Comparison of ENCODE assay signal across 18 mouse cellular contexts in genomic region chr1:165855759-165856545, GRCm38 (mm10).
DNase-seq lines count a peak whose midpoint lies in the region; ATAC-seq lines count a peak whose summit lies in the region.
"Had no signal": no experiment of that assay in that cellular context is flagged by ENCODE, and none has a peak within 500 bp of the region (broad histone marks: within the 10 kb centered on the region; RNA-seq: fewer than 3 reads in every experiment).

No protein-coding gene starts in this region.

- peak; percentile 12 for DNase-seq in forebrain, embryonic 10.5 days (ENCODE audit: extremely low spot score, low spot score)
- peak; percentile 42 for DNase-seq in intestine, embryonic 14.5 days (ENCODE audit: low spot score)
- DNase-seq in lung, postnatal 25 days (ENCODE audit: low spot score), result peak; percentile 26
- DNase-seq in lung, postnatal 14 days, result no peak
- no peak for DNase-seq in ovary, postnatal 14 days (ENCODE audit: low spot score)
- DNase-seq: adrenal gland, postnatal 25 days; cerebellum, adult 11-12 months; cerebellum, postnatal 25 days; lung, embryonic 14.5 days had no signal

- no peak overlapping the region; the same call in 1 of the 2 replicates for H3K27ac ChIP-seq in forebrain, embryonic 10.5 days
- H3K27ac ChIP-seq in forebrain, embryonic 12.5 days, result no peak overlapping the region
- no peak overlapping the region for H3K27ac ChIP-seq in intestine, embryonic 14.5 days (ENCODE audit: low read depth)
- no peak overlapping the region for H3K27ac ChIP-seq in intestine, embryonic 16.5 days (ENCODE audit: low read length)
- H3K27ac ChIP-seq: embryonic facial prominence, embryonic 15.5 days; forebrain, embryonic 13.5 days; hindbrain, embryonic 14.5 days; midbrain, embryonic 15.5 days; neural tube, embryonic 15.5 days had no signal

- H3K9ac ChIP-seq in forebrain, embryonic 12.5 days, result no peak overlapping the region
- no peak overlapping the region for H3K9ac ChIP-seq in intestine, embryonic 14.5 days (ENCODE audit: low read length)
- no peak overlapping the region for H3K9ac ChIP-seq in intestine, embryonic 16.5 days (ENCODE audit: low read depth, low read length)
- H3K9ac ChIP-seq: embryonic facial prominence, embryonic 15.5 days; forebrain, embryonic 13.5 days; hindbrain, embryonic 14.5 days; lung, embryonic 14.5 days; midbrain, embryonic 15.5 days; neural tube, embryonic 15.5 days had no signal

- no peak overlapping the region for H3K4me2 ChIP-seq in forebrain, embryonic 12.5 days
- H3K4me2 ChIP-seq in intestine, embryonic 14.5 days (ENCODE audit: low read length), result no peak overlapping the region
- H3K4me2 ChIP-seq in intestine, embryonic 16.5 days (ENCODE audit: low read depth, low read length), result no peak overlapping the region
- H3K4me2 ChIP-seq: embryonic facial prominence, embryonic 15.5 days; forebrain, embryonic 13.5 days; hindbrain, embryonic 14.5 days; lung, embryonic 14.5 days; midbrain, embryonic 15.5 days; neural tube, embryonic 15.5 days had no signal

- 56% methylated on average over 9 of the region's 9 CpGs for WGBS in forebrain, embryonic 10.5 days
- WGBS in forebrain, embryonic 12.5 days, result 53% methylated on average over 9 of the region's 9 CpGs
- WGBS in intestine, embryonic 14.5 days, result 76% methylated on average over 9 of the region's 9 CpGs
- 71% methylated on average over 9 of the region's 9 CpGs for WGBS in intestine, embryonic 16.5 days

- no peak for ATAC-seq in forebrain, embryonic 12.5 days (ENCODE audit: low FRiP score)
- no peak for ATAC-seq in intestine, embryonic 14.5 days (replicated peaks; ENCODE audit: low FRiP score, low TSS enrichment, low read depth)
- no peak for ATAC-seq in intestine, embryonic 16.5 days
- ATAC-seq in megakaryocyte progenitor cell, adult 5-6 weeks (replicated peaks; ENCODE audit: poor library complexity), result peak; percentile 35
- ATAC-seq: forebrain, embryonic 13.5 days; intestine, postnatal 0 days; midbrain, embryonic 15.5 days had no signal

- no peak overlapping the region for H3K4me3 ChIP-seq in forebrain, embryonic 10.5 days
- H3K4me3 ChIP-seq in forebrain, embryonic 12.5 days (replicated peaks), result no peak overlapping the region
- H3K4me3 ChIP-seq in intestine, embryonic 14.5 days (ENCODE audit: low read depth, low read length), result no peak overlapping the region
- H3K4me3 ChIP-seq in intestine, embryonic 16.5 days (ENCODE audit: low read length), result no peak overlapping the region
- H3K4me3 ChIP-seq: embryonic facial prominence, embryonic 15.5 days; forebrain, embryonic 13.5 days; midbrain, embryonic 15.5 days; neural tube, embryonic 15.5 days had no signal

- no peaks in the 10 kb centered on the region for H3K9me3 ChIP-seq in forebrain, embryonic 10.5 days
- no peaks in the 10 kb centered on the region for H3K9me3 ChIP-seq in forebrain, embryonic 12.5 days
- no peaks in the 10 kb centered on the region for H3K9me3 ChIP-seq in intestine, embryonic 14.5 days (ENCODE audit: control insufficient read depth, low read length)
- H3K9me3 ChIP-seq in intestine, embryonic 16.5 days (ENCODE audit: control insufficient read depth, low read length), result no peaks in the 10 kb centered on the region
- H3K9me3 ChIP-seq: embryonic facial prominence, embryonic 15.5 days; forebrain, embryonic 13.5 days; midbrain, embryonic 15.5 days; neural tube, embryonic 15.5 days had no signal

- H3K36me3 ChIP-seq in forebrain, embryonic 10.5 days (replicated peaks), result no peaks in the 10 kb centered on the region
- no peaks in the 10 kb centered on the region for H3K36me3 ChIP-seq in forebrain, embryonic 12.5 days (replicated peaks)
- H3K36me3 ChIP-seq in intestine, embryonic 14.5 days (ENCODE audit: control insufficient read depth, insufficient read depth, low read length), result no peaks in the 10 kb centered on the region
- no peaks in the 10 kb centered on the region for H3K36me3 ChIP-seq in intestine, embryonic 16.5 days (ENCODE audit: control insufficient read depth, insufficient read depth, low read length)
- H3K36me3 ChIP-seq: embryonic facial prominence, embryonic 15.5 days; midbrain, embryonic 15.5 days; neural tube, embryonic 15.5 days had no signal

- H3K27me3 ChIP-seq in forebrain, embryonic 10.5 days (ENCODE audit: poor library complexity, severe bottlenecking), result peaks cover 70% of the 10 kb centered on the region
- peaks cover 69% of the 10 kb centered on the region for H3K27me3 ChIP-seq in forebrain, embryonic 12.5 days
- H3K27me3 ChIP-seq in intestine, embryonic 14.5 days (replicated peaks; ENCODE audit: control insufficient read depth, insufficient read depth, low read length), result no peaks in the 10 kb centered on the region
- H3K27me3 ChIP-seq in intestine, embryonic 16.5 days (replicated peaks; ENCODE audit: control insufficient read depth, insufficient read depth, low read length), result no peaks in the 10 kb centered on the region
- H3K27me3 ChIP-seq: midbrain, embryonic 15.5 days had no signal

- H3K4me1 ChIP-seq in forebrain, embryonic 10.5 days, result peaks cover 31% of the 10 kb centered on the region
- peaks cover 15% of the 10 kb centered on the region for H3K4me1 ChIP-seq in forebrain, embryonic 12.5 days
- H3K4me1 ChIP-seq in intestine, embryonic 14.5 days (replicated peaks; ENCODE audit: control insufficient read depth, insufficient read depth, low read length), result peaks cover 4% of the 10 kb centered on the region
- H3K4me1 ChIP-seq in intestine, embryonic 16.5 days (ENCODE audit: control insufficient read depth, insufficient read depth, low read length), result peaks cover 3% of the 10 kb centered on the region; the same call in 1 of the 2 replicates
- H3K4me1 ChIP-seq: embryonic facial prominence, embryonic 15.5 days had no signal

Comparison
In these comparisons a context has a peak if more than half of its experiments do, and no peak if none do; other contexts are left out.
1. DNase-seq: peak in forebrain, embryonic 10.5 days (single experiment), intestine, embryonic 14.5 days (single experiment) and lung, postnatal 25 days (single experiment); none in lung, postnatal 14 days (single experiment) and ovary, postnatal 14 days (single experiment).